Mouse (Mus musculus): ENCODE data around the gene Fer1l4.

Fer1l4 gene

DNA sequence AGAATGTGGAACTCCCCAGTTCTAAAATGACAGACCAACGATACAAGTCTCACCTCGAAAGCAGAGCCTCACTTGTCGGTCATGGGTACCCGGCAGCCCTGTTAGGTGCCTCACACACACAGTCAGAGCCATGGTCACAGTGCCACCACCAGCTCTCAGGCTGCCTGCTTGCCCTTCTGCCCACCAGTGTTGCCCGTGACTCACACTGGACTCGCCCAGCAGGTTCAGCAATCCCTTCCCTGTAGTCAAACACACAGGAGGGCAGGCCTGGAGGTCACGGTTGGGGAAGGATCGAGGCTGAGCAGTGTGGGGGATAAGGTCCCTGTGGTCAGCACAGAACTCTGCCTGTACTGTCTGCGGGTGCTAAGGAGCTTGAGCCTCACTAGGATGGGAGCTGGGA lies at the start of gene Fer1l4:
Fer1l4 (minus strand) TSS at position 132 of the 400 bp plus-strand sequence.
- peak; percentile 69 to 82 for DNase-seq (ENCODE audit: low spot score in 2 of 2)

DNA sequence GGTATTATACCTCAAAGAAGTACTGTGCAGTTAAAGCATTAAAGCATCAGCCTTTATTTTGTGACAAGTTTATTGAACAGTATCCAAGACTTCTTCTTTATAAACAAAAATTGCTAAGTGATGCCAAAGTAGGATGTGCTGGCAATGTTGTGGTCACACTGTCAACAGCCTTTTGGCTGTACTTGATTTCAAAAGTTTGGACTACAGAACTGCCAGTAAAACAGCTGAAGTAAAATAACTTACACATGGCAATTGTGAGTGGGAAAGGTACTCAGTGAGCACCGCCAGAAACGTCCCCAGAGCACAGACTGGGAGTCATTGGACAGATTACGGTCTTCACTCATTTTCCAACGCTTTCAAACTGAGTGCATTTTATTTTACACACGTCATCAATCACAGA lies 39.2 kb upstream of the Fer1l4 start:
- no peak for DNase-seq (ENCODE audit: low spot score in 2 of 2)

DNA sequence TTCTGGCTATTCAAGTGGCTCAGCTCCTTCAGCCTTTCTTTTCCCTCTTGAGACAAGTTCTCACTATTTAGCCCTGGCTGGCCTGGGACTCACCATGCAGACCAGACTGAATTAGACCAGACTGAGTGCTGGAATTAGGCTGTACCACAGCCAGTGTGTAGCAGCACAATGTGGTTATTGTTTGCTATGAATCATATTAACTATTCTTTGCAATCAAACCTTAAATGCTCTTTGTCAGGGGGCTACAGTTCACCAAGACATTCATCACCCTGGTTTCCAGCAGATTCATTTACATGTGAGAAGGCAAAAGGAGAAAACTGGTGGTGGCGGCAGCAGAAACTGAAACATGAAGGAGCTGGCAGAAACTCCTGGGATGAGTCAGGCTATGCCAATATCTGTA lies 37.1 kb upstream of the Fer1l4 start:
- DNase-seq (ENCODE audit: low spot score in 2 of 2) = no peak

DNA sequence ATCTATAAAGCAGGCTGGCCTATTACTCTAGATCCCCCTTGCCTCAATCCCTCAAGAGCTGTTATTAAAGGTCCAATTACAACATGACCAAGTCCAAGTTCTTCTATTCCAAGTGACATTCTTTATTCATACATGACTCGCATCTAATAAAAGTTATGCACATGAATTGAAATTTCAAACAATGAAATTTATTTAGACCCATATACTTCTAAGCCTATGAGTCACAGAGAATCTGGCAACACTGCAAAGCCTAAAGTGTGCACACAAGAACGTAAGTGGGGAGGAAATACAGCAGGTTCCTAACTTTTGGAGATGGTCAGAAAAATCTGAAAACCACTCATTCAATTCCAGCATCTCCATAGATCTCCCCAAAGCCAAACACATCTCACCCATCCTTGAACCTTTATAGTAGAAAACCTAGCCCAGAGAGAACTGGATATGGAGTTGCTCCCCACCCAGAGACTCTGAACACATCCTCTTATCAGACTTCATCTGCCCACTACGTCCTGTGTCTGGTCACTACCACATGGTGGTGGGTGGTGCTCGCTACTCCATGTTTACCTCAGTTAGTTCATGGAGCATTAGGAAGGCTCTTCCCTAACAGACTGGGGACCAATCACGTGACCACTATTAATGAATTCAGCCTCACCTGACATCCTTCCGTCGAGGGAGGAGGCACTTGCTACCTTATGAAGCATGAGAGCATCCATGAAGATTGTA lies 34.8 kb upstream of the Fer1l4 start:
- DNase-seq (ENCODE audit: low spot score in 2 of 2) = no peak

DNA sequence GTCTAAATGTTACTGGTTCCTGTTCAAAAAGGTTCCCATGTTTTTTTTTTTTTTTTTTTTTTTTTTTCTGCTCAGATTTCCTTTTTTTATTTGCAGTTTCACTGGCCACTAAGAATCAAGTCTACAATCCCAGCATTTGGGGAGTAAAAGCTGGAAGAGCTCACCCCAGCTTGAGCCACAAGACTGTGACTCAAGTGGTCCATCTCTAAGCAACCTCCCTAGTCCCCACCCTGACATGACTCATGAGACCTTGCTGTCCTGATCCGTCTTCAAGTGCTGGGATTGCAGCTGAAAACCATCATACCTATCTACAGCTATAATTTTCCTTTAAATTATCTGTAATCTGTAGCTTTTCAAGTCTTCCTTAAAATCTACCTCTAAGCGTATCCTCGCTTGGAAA lies 31.8 kb upstream of the Fer1l4 start:
- no peak for DNase-seq (ENCODE audit: low spot score in 2 of 2)

DNA sequence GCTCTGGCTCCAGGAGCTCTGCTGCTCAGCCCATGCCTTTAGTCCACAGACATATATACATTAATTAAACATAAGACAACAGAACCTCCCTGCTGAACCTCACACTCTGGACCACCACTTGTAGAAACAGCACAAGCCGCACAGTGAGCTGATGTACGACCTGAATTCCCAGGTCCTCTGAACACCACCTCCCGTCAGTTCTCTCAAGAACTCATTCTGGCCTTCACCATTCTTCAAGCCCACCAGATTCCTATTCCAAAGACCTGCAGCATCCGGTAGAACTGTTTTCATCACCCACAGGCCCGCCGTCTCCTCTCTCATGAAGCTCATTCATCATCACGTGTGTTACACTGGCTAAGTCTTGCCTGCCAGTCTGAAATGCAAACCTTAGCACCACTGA lies 27.6 kb upstream of the Fer1l4 start:
- no peak for DNase-seq (ENCODE audit: low spot score in 2 of 2)

DNA sequence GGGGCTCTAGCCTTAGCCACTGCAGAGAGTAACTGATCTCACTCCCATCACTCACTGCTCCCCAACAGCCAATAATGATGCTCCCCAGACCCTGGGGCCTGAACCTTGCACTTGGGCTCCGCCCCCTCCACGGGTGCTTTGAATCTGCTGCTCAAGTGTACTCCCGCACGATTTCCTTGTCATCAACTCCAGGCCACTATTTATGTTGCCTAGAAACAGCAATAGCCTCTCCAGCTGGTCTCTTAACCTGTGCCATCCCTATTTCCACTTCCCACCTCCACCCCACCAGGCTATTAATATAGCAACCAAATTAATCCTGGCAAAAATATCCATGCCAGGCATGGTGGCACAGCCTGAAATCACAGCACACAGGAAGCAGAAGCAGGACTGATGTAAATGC lies 26.9 kb upstream of the Fer1l4 start:
- no peak for DNase-seq (ENCODE audit: low spot score in 2 of 2)

DNA sequence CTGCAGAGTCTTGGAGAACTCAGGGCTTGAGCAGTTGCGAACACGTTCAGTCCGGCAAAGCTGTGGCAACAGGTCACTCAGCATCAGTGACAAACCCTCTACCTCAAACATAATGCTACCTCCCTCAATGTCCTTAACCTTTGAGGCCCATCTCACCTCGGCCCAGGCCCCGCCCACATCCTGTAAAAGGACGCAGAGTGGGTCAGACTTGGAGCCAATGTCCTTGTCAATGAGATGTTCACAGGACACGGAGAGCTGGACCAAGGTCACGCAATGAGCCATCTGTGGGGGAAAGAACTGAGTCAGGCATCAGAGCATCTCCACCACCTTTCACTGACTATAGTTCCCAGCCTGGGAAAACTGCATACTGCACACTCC lies 26.4 kb upstream of the Fer1l4 start:
- no peak for DNase-seq (ENCODE audit: low spot score in 2 of 2)

DNA sequence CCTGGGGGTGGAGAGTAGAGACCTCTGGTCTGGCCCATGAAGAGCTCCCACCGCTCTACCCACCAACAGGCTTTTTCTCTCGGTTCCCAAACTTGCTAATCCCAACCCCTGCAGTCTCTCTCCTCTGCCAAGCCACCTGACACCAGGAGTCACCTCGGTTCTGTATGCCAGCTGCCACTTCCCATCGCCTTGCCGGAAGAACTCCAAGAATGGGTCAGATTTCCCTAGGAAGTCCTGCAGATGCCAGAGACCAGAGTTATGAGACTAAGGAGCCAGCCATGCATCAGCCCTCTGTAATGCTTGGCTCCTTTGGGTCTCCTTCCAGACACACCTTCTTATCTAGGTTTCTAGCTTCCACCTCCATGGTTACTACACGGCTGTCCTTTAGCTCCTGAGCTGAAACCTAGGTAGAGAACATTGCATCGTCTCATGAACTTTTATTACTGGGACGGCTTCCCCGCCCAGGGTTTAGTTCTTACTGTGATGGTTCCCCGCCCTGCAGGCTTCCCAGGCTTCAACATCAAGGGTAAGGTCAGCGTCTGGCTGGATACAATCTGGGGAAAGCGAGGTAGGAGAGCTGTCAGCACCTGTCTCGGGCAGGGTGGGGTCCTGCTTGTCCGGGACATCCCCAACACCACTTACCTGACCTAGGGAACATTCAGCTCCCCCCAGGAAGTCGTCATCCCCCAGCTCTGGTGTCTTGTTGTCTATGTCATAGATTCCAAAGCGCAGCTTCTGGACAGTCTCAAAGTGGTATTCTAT lies 25.9 kb upstream of the Fer1l4 start:
- no peak for DNase-seq (ENCODE audit: low spot score in 2 of 2)

DNA sequence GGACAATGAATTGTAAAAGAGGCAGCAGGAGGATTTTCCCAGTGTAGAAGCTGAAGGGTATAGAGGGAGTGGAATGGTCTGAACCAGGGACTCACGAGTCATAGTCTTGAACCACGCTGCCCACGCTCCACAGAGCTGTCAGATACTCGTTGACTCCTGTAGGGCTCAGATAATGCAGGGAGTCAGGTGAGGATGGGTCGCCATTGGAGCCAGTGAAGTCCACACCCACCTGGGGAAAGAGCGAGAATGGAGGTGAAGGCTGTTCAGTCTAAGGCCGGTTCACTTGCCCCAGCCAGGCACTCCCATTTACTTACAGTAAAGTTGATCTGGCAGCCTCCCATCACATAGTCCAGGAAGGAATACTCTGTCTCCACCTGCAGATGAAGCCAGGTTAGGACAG lies 24.7 kb upstream of the Fer1l4 start:
- DNase-seq (ENCODE audit: low spot score in 2 of 2) = no peak

DNA sequence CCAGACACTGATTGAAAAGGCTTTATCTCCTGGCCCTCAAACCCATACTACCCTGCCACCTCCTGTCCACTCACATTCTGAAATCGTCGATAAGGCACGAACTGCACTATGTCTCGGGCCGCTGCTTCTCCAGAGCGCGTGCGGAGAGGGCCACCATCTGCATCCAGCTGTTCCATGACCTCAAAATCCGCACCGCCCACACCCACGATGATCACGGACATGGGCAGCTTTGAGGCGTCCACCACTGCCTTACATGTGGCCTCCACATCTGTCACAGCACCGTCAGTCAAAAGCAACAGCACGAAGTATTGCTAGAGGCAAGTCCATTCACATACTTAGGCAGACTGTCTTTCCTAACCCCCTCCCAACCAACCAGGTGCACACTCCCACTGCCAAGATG lies 21.0 kb upstream of the Fer1l4 start:
- no peak for DNase-seq (ENCODE audit: low spot score in 2 of 2)

DNA sequence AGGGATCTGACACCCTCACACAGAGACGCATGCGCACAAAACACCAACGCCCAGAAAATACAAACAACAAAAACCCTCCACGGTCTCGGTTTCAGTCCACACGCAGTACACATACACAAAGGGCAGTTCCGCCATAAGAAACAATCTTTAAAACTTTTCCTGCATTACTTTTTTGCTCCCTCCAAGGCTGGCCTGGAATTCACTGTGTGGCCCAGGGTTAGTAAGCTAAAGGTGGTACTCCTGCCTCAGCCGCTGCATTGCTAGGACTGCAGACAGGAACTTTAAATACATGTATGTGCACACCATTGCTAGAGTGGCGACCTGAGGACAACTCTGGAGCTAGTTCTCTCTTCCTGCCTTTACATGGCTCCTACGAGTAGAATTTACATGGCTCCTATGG lies 18.5 kb upstream of the Fer1l4 start:
- DNase-seq (ENCODE audit: low spot score in 2 of 2) = no peak

DNA sequence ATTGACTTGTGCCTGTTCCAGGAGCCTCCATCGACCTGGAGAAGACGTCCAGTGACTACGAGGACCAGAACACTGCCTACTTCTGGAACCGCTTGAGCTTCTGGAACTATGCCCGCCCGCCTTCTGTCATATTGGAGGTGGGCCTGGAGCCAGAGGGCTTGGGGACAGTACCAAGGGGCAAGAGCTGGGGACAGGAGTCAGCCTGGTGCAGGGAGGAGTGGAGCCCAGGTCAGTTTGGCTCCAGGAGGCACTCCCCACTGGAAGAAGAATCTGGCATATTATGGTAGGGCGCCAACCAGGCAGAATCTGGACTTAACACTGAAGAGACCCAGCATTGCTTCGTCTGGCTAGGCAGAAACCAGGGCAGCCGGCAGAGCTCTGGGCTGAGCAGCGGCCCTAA lies 15.2 kb upstream of the Fer1l4 start:
- no peak for DNase-seq (ENCODE audit: low spot score in 2 of 2)

DNA sequence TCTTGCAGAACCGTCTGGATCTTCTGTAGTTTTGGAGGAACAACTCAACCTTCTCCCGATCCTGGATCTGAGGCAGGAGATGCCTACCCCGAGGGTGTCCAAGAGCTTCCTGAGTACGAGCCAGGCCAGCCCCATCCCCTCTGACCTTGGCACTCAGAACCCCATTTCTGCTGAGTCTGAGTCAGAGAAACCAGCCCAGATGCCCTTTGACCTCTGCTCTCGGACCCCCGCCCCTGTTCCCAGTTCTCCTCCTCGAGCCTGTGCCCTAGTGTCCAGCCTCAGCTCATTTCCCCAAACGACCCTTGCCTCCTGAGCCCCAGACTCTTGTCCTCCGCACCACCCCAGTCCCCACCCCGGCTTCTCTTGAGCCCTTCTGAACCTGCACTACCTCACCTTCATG lies 13.4 kb upstream of the Fer1l4 start:
- DNase-seq (ENCODE audit: low spot score in 2 of 2) = no peak

DNA sequence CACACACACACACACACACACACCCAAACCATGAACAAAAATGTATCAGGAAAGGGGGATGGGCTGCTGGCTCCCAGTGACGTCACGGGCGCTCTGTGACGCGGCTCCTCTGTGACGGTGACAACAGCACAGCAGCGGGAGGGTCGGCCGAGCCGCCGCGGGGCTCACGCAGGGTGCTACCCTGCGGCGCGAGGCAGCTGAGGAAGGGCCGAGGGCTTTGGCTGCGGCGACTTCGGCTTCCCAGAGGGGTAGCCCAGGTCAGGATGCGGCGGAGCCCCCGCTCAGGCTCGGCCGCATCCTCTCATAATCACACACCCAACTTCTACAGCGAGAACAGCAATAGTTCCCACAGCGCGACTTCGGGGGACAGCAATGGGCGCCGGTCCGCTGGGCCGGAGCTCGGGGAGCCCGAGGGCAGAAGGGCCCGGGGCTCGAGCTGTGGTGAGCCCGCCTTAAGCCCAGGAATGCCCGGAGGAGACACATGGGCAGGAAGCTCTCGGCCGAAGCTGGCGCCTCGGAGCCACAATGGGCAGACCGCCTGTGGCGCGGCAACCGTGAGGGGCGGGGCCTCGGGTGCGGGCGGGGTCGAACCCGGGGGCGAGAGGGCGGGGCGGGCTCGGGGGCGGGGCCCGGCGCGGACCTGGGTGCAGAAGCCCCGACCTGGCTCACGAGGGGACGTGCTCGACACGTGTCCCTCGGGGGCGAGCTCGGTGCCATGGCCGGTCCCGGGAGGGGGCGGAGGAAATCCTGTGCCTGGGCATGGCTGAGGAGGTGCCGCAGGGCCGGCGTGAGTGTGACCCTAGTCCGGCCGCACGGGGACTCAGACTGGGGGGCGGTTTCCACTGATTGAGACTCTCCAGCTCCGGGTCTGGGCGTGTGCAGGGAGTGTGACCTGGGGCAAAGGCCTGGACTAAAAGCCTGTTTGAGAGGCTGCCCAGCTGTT lies 12.6 kb upstream of the Fer1l4 start, which contains the start of gene Spag4:
Spag4 (plus strand) TSS at position 77 of the 943 bp plus-strand sequence.
- peak; percentile 53 to 72 for DNase-seq (ENCODE audit: low spot score in 2 of 2)

DNA sequence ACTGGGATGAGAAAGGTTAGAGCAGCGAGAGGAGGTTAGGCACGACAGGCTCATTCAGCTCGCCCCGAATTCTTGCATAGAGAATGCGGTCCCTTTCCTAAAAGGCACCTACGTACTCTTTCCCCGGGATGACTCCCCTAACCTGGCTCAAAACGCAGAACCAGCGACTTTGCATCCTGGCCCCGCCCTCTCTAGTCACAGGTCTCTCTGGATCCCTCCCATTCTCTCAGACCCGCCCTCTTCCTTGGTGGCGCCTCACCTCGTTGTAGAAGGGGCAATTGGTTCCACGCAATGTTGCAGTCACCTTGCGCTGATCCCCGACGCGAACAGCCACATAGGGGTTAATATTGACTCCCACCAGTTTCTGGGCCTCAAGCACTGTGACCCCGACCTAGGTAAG lies 4.8 kb downstream of the Fer1l4 start:
- no peak for DNase-seq (ENCODE audit: low spot score in 2 of 2)

DNA sequence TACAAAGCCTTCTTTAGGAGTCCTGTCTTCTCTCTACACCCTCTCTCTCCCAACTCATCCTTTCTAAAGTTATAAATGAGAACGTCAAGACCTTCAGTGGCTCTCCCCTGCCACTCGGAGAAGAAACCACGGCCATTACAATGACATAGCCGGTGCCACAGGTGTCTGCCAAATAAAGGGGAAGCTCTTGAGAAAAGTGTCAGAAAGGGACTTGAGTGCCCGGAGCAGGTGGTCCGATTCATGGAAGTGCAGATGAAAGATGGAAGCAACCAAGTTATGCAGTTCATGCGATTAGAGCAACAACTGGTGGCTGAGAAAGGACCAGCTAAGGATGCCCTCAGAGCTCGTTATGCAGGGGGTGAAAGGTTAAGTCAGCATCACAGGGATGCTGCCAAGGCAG lies 9.8 kb downstream of the Fer1l4 start:
- no peak for DNase-seq (ENCODE audit: low spot score in 2 of 2)

DNA sequence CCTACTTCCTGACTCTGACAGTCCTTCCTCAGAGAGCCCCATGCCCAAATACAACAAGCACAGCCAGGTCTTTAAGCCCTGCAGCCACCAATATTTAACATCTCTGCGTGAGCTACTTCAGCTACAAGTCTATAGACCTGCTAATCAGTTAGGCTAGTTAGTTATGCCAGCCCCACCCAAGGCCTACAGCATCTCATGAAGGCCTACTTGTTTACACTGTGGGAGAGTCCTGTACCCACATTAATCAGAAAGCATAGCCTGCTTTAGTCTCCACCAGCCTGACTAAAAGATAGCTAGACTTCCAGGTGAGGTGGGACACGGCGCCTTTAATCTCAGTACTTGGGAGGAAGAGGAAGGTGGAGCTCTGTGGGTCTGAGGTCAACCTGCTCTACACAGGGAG lies 13.4 kb downstream of the Fer1l4 start:
- no peak for DNase-seq (ENCODE audit: low spot score in 2 of 2)

DNA sequence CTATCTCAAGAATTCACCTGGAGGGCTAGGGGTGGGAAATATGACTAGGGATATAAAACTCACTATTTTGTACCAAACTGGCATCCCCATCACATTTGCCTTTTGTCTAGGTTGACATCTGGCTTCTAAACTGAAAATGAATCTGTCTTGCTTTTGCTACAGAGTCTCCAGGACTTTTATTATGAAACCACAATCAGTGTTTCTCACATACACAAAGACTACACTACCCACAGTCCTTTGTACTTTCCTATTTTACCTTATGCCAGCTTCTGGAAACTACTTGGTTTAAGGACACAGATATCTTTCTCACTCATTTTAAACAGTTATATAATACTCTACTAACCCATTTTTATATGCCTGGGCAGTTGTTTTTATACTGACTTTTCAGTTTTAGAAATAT lies 27.3 kb downstream of the Fer1l4 start:
- no peak for DNase-seq (ENCODE audit: low spot score in 2 of 2)

DNA sequence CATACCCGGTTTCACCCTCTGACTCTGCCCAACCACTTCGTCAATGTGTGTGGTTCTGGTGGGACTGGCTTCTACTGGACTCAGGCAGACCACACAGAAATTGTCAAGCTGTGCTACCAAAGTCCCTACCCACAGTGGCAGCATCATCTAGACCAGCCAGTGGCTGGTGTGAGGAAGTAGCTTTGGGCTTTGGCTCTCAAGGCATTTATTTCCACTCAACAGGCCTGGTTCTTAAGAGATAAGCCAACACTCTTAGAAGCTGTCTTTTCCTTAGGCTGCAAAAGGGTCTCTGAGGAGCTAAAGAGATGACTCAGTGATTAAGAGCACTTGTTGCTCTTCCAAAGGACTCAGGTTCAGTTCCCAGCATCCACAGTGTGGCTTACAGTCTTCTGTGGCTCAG lies 31.0 kb downstream of the Fer1l4 start:
- DNase-seq (ENCODE audit: low spot score in 2 of 2) = no peak

DNA sequence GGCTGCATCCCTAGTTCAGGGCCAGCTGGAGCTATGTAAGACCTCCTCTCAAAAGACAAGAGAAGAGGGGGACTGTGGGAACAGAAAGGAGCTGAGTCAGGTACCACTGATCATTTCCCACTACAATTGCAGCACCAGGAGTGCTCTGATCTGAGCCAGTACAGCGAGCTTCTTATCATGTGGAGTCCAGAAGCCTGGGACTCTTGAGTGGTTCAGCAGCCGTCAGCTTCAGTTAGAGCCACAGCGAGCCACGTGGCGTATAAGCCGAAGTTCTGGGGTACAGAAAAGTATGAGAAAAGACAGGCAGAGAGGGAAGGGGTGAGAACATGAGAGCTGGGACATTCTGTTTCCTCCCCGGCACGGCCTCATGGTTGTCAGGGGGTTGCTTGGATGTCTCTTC lies 31.5 kb downstream of the Fer1l4 start:
- no peak for DNase-seq (ENCODE audit: low spot score in 2 of 2)

DNA sequence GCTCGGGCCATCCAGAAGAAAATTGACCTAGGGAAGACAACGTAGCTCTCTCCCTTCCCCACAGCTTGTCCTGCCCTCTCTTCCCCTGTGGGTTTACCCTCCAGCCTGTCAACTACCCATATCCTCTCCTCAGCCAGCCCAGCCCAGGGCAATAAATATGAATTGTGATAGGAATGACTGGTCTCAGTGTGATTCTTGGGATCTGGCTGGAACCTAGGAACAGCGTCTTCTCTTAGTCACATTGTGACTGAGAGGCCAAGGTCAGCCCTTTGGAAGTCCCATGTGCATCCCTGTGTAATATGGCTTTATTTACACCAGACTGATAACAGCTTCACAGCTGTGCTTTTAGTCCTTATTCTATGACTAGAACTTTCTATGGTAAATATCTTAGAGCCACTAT lies 34.6 kb downstream of the Fer1l4 start:
- no peak for DNase-seq (ENCODE audit: low spot score in 2 of 2)
